Mouse (Mus musculus) erythroblast, embryonic 14.5 days (primary cell): ENCODE results near the gene Gm28729. TPM values are rescaled to one million over a fixed set of nuclear protein-coding genes. Genes with fewer than 3 reads are reported as not detected.
"Not testable (repeated sequence)": the region's sequence is repeated elsewhere in the genome, so short reads cannot be mapped to it uniquely, and the experiment has no call there.

ENCODE experiments used
- H3K27me3 ChIP-seq: 2 replicates; pipeline ENCODE4 v1.6.1; 2012; ENCODE audit warnings: inconsistent platforms; ENCODE audit not compliant: control insufficient read depth
- H3K36me3 ChIP-seq: 2 replicates; pipeline ENCODE4 v1.6.1; 2012; ENCODE audit warnings: mild to moderate bottlenecking, inconsistent platforms; ENCODE audit not compliant: control insufficient read depth
- H3K4me1 ChIP-seq: 2 replicates; pipeline ENCODE4 v1.6.1; 2012; ENCODE audit warnings: inconsistent platforms; ENCODE audit not compliant: control insufficient read depth
- H3K4me3 ChIP-seq: replicated peaks from 2 replicates; pipeline ENCODE3; 2012; ENCODE audit warnings: moderate library complexity, mild to moderate bottlenecking, inconsistent platforms
- H3K9me3 ChIP-seq: 2 replicates; pipeline ENCODE4 v1.6.1; 2012; ENCODE audit warnings: low read length, inconsistent platforms, mixed read lengths; ENCODE audit not compliant: control insufficient read depth
- GATA1 ChIP-seq: IDR thresholded peaks from 2 replicates; pipeline ENCODE4 v1.6.1; 2012; ENCODE audit warnings: low read length, inconsistent platforms, mixed read lengths
- TAL1 ChIP-seq: IDR thresholded peaks from 3 replicates; pipeline ENCODE4 v1.6.1; 2012; ENCODE audit warnings: low read length, inconsistent platforms, mixed read lengths
- polyA plus RNA-seq: library from polyadenylated mRNA; stranded (reverse); fragments of >175 nt; gene quantifications from 2 replicates; pipeline ENCODE4 v1.2.3, GENCODE M21; 2012

The Gm28729 gene
- polyA plus RNA-seq, 1 experiment = not detected

DNA sequence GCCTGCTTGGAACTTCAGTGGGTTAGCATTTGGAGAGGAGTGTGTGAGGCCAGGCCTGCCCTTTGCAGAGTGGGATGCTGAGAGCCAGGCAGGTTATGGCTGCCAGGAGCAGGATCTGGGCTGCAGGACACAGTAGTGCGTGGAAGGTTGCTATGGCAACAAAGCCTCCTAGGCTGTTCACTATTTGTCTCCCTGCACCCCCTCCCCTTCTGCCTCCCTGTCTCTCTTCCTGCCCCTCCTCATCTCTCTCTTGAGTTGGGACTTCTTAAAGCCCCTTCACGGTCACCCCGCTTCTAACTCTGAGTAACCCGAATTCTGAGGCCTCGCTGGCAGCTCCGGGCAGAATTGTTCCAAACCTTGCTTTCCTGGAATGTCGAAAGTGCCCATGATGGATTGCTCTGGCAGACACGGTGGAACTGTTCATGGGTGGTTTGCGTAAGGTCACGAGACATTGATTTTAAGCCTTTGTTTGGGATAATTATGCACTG, 19.0 kb downstream of the Gm28729 start:
- Histone ChIP-seq H3K36me3 (no peaks in the 10 kb centered on the region), H3K4me3 (no peak overlapping the region), H3K9me3 (peaks cover 3% of the 10 kb centered on the region), H3K27me3 (no peaks in the 10 kb centered on the region), H3K4me1 (no peaks in the 10 kb centered on the region; the same call in 1 of the 2 replicates)
- no peak for TF ChIP-seq GATA1
- TF ChIP-seq TAL1 = no peak

DNA sequence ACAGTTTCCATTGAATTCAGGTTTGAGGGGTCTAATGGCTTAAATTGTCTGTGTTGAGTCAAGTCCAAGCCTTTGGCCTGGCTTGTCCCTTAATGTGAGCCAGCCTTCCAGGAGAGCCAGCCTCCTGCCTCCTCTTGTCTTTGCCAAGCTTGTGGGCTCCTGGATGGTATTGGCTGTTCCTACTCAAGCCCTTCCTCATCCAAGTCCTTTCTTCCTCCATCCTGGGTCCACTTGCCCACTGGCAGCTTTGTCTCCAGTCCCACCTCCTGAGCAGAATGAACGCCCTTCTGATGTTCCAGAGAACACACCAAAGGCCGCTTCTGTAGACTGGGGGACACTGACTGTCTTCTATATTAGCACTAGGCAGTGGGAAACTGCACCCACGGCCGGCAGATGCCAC, 19.9 kb downstream of the Gm28729 start:
- Histone ChIP-seq H3K4me1 (no peaks in the 10 kb centered on the region; the same call in 1 of the 2 replicates), H3K4me3 (no peak overlapping the region), H3K36me3 (no peaks in the 10 kb centered on the region), H3K27me3 (no peaks in the 10 kb centered on the region), H3K9me3 (peaks cover 3% of the 10 kb centered on the region)
- TF ChIP-seq TAL1 = no peak
- TF ChIP-seq GATA1 = no peak

DNA sequence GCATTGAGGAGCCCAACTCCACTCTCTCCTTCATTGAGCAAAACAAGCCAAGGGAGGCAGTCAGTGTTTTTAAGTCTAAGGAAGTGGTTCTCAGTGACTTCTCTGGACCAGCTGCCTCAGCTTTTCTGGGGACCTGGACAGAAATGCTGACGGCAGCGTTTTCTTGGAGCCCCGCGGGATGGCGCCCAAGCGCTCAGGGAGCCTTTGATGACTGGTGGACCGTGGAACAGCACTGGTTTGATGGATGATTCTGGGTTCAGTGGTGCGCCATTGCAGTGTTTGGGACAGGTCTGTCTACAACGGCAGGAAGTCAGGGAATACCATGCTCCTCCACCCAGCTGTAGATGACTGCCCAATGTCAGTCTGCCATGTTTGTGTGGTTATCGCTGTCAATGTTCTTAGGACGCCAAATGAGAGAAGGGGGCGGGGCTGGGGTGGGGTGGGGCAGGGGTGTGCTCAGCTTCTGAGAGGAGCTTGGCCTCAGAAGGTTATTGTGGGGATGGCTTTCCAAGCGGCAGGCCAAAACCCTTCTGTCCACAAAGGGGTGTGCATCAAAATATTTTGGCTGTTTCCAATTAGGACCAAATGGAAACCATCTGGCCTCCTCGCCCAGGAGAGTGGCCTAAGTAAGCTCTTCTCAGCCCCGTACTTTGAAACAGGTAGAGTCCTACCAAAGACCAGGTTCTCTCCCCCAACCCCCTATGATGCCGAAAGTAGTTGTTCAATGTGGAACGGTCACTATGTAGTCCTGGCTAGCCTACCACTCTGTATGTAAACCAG, 20.8 kb downstream of the Gm28729 start:
- H3K4me1 ChIP-seq = no peaks in the 10 kb centered on the region; the same call in 1 of the 2 replicates
- H3K36me3 ChIP-seq = no peaks in the 10 kb centered on the region
- TF ChIP-seq TAL1 (no peak), GATA1 (no peak)
- no peak overlapping the region for H3K4me3 ChIP-seq
- H3K9me3 ChIP-seq = peaks cover 5% of the 10 kb centered on the region
- no peaks in the 10 kb centered on the region for H3K27me3 ChIP-seq

DNA sequence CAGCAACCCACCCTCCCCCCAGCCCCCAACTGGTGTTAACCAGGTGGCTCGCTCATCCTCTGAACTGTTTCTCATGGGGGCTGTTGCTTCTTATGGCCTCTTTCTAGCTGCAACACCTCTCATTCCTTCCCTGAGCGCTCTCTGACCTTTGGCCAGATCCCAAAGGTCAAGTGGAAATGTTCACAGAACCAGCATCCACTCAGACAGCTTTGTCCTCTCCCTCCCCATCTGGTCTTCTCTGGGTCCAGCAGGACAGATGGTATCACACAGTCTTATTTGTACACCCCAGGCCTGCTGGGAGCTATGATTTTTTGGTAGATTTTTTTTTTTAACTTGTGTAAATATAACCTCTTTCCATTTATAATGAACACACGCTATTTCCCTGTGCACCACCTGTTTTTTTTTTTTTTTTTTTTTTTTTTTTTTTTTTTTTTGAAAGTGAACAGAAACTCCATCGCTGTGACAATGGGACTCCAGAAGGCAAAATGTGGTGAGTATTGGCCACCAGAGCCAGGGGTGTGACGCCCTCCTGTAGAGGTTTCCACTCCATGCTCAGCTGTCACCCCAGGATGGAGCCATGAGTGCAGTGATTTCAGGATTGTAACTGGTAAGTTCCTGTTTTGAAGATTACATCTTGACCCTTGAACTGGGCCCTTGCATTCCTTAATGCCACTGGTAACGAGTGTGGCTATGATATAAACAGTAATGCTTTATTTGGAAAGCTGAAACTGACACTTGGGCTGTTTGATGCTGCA, 22.0 kb downstream of the Gm28729 start:
- peaks cover 11% of the 10 kb centered on the region for H3K9me3 ChIP-seq
- H3K36me3 ChIP-seq = no peaks in the 10 kb centered on the region
- H3K27me3 ChIP-seq = no peaks in the 10 kb centered on the region
- H3K4me1 ChIP-seq = no peaks in the 10 kb centered on the region; the same call in 1 of the 2 replicates
- H3K4me3 ChIP-seq = no peak overlapping the region
- no peak for TF ChIP-seq TAL1
- no peak for TF ChIP-seq GATA1

DNA sequence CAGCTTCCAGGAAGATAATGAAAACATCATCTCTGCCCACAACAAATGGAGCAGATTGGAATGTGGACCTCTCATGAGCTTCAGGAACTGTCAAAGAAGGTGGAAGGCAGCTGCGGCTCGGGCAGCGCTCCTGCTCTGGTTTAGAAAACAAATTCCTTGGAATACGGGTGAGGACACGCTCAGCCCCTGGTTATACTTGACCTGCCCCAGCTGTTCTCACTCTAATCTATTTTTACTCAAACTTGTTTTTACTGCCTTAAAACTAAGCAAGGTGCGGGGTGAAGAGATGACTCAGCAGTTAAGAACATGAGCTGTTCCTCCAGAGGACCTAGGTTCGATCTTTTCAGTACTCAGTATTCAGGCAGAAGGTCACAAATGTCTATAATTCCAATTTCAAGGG, 23.8 kb downstream of the Gm28729 start:
- H3K4me1 ChIP-seq = no peaks in the 10 kb centered on the region; the same call in 1 of the 2 replicates
- no peak overlapping the region for H3K4me3 ChIP-seq
- no peaks in the 10 kb centered on the region for H3K36me3 ChIP-seq
- peaks cover 11% of the 10 kb centered on the region for H3K9me3 ChIP-seq
- TF ChIP-seq TAL1 (no peak), GATA1 (no peak)
- H3K27me3 ChIP-seq = no peaks in the 10 kb centered on the region

DNA sequence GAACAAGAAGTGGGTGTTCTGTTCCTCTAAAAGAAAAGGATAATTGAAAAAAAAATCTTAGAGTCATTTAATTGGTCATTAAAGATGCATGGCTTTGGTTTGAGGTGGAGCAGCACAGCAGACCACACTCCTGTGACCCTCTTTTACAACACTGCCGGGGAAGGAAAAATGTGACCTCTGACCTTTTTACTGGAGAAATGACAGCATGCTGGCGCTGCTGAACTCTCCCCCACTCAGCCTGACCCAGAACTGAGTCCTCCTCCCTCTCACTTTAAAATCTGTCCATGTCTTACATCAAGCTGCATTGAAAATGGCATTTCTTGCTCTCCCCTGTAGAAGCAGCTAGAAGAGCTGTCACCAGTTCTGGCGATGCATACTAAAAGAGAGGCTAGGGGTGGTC, 31.9 kb downstream of the Gm28729 start:
- Histone ChIP-seq H3K36me3 (no peaks in the 10 kb centered on the region), H3K4me1 (peaks cover 3% of the 10 kb centered on the region), H3K27me3 (no peaks in the 10 kb centered on the region), H3K4me3 (no peak overlapping the region), H3K9me3 (no peaks in the 10 kb centered on the region; the same call in 1 of the 2 replicates)
- TF ChIP-seq TAL1 = no peak
- no peak for TF ChIP-seq GATA1

DNA sequence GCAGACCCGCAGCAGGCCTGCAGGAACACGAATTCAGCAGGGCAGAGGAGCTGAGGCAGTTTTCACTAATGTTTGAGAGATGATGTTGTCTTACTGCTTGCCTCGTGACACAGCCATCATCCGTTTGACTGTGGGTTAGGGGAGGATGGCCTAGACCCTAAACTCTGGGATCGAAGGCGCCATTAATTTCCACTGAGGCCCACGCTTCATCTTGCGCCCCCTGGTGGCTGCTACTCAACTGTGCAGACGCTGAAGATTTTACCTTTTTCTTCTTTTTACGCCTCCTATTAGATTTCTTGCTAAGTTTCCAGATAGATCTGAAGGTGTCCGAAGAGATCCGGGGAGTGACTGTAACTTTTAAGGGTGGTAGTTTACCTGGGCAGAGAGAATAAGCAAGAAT, 33.3 kb downstream of the Gm28729 start:
- Histone ChIP-seq H3K4me1 (peaks cover 3% of the 10 kb centered on the region), H3K4me3 (no peak overlapping the region), H3K27me3 (no peaks in the 10 kb centered on the region), H3K36me3 (no peaks in the 10 kb centered on the region), H3K9me3 (no peaks in the 10 kb centered on the region)
- TF ChIP-seq TAL1 = no peak
- no peak for TF ChIP-seq GATA1

DNA sequence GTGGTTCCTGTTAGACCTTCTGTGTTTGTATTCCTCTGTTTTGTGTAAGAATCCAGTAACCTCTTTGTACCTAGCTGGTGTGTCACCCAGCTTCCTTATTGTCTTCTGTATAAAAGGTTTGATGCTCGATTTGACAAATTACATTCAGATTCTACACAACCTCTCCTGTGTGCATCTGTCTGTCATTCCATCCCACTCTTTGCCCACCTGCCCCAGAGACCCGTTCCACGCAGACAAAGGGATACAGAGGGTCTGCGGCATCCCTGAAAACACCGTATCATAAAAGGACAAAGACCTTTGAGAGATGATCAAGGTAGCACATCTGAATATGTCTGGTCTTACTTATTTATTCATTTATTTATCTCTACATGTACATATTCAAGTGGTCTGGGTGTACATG, 37.2 kb downstream of the Gm28729 start:
- H3K9me3 ChIP-seq, H3K4me3 ChIP-seq, H3K27me3 ChIP-seq, H3K36me3 ChIP-seq: not testable (repeated sequence)
- peaks cover 15% of the 10 kb centered on the region for H3K4me1 ChIP-seq

DNA sequence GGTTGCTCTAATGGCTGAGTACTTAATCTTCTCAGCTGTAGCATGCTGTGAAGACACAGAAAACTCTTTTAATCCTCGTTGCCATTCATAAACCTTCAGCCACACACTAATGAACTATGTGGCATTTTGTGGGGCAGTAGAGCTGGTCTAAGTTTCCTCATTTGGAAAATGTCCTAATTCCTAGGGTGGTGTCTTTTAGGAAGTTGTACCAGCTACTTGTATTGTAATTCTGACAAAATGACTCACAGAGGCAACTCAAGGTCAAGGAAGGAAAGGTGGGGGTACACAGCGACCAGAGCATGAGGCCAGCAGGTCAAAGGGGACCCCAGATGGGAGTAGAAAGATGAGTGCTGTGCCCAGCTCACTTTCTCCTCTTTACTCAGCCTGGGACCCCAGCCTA, 41.4 kb downstream of the Gm28729 start:
- peaks cover 13% of the 10 kb centered on the region for H3K27me3 ChIP-seq
- TF ChIP-seq TAL1 (no peak), GATA1 (no peak)
- peaks cover 20% of the 10 kb centered on the region for H3K4me1 ChIP-seq
- no peaks in the 10 kb centered on the region for H3K36me3 ChIP-seq
- H3K9me3 ChIP-seq = no peaks in the 10 kb centered on the region
- no peak overlapping the region for H3K4me3 ChIP-seq
